Mouse (Mus musculus) testis, adult 2 months (tissue): ENCODE data around the gene Hcfc1. TPM values are rescaled to one million over a fixed set of nuclear protein-coding genes. Genes with fewer than 3 reads are reported as not detected.

ENCODE experiments used
- H3K27ac ChIP-seq: fragments of 200-500 bp; 2 replicates; pipeline ENCODE4 v1.5.1; 2012; ENCODE audit warnings: low read depth, low read length; ENCODE audit not compliant: control insufficient read depth, insufficient read depth
- H3K27me3 ChIP-seq: fragments of 200-500 bp; 2 replicates; pipeline ENCODE4 v1.6.1; 2012; ENCODE audit warnings: mild to moderate bottlenecking, low read length, moderate library complexity; ENCODE audit not compliant: control insufficient read depth, insufficient read depth
- H3K36me3 ChIP-seq: fragments of 200-500 bp; 2 replicates; pipeline ENCODE4 v1.6.1; 2012; ENCODE audit warnings: mild to moderate bottlenecking, low read length; ENCODE audit not compliant: control insufficient read depth, insufficient read depth
- H3K4me1 ChIP-seq: fragments of 200-500 bp; 2 replicates; pipeline ENCODE4 v1.6.1; 2012; ENCODE audit warnings: low read length; ENCODE audit not compliant: control insufficient read depth, insufficient read depth
- H3K4me3 ChIP-seq: fragments of 200-500 bp; 2 replicates; pipeline ENCODE4 v1.5.1; 2012; ENCODE audit warnings: low read depth, mild to moderate bottlenecking, low read length, moderate library complexity, mixed read lengths; ENCODE audit not compliant: control insufficient read depth
- CTCF ChIP-seq: fragments of 200-500 bp; IDR thresholded peaks from 2 replicates; pipeline ENCODE4 v1.5.1; 2012; ENCODE audit warnings: low read depth, mild to moderate bottlenecking, inconsistent platforms, low read length, moderate library complexity; ENCODE audit not compliant: control insufficient read depth, insufficient read depth, insufficient replicate concordance
- POLR2A ChIP-seq: fragments of 200-500 bp; IDR thresholded peaks from 2 replicates; pipeline ENCODE4 v1.6.1; 2012; ENCODE audit warnings: low read depth, mild to moderate bottlenecking, inconsistent platforms, low read length, moderate library complexity; ENCODE audit not compliant: control insufficient read depth
- polyA plus RNA-seq: library from polyadenylated mRNA; depleted of rRNA; stranded (reverse); fragments of >200 nt; gene quantifications from 2 replicates; pipeline ENCODE4 v1.2.3, GENCODE M21; 2012; rRNA removed

The Hcfc1 gene
- 10.7 and 13.8 TPM in 2 replicates for polyA plus RNA-seq

GRCm38 (mm10) chrX:73966248-73967176 lies at the start of gene Hcfc1:
Gene Hcfc1, minus strand, starts transcription at chrX:73966357.
- H3K4me1 ChIP-seq, result peaks cover 12% of the 10 kb centered on the region
- H3K36me3 ChIP-seq, result no peaks in the 10 kb centered on the region
- TF ChIP-seq POLR2A (peak; percentile 80; the same call in 1 of the 2 replicates), CTCF (no peak)
- H3K27me3 ChIP-seq, result no peaks in the 10 kb centered on the region
- H3K27ac ChIP-seq, result peak within 1 kb of the TSS; percentile 99
- H3K4me3 ChIP-seq, result peak within 1 kb of the TSS; percentile 97

DNA sequence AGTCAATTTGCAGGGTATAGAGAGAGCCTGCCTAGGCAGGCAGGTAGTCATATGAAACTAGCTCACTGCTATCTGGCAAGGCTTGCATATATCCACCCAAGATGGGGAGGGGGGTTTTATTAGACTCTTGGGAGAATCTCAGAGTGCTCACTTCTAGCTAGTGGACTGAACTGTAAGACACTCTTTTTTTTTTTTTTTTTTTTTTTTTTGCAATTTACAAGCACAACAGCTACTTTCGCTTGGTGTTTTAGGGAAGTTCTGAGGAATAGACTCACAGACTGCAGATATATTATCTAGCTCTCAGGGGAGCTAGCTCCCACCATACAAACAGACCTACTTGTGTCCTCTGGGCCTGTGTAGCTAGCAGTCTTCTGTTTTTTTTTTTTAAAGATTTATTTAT lies 48.4 kb upstream of the Hcfc1 start:
- TF ChIP-seq POLR2A (no peak), CTCF (no peak)
- Histone ChIP-seq H3K27ac (no peak overlapping the region), H3K4me1 (no peaks in the 10 kb centered on the region), H3K27me3 (no peaks in the 10 kb centered on the region), H3K36me3 (no peaks in the 10 kb centered on the region), H3K4me3 (no peak overlapping the region)

DNA sequence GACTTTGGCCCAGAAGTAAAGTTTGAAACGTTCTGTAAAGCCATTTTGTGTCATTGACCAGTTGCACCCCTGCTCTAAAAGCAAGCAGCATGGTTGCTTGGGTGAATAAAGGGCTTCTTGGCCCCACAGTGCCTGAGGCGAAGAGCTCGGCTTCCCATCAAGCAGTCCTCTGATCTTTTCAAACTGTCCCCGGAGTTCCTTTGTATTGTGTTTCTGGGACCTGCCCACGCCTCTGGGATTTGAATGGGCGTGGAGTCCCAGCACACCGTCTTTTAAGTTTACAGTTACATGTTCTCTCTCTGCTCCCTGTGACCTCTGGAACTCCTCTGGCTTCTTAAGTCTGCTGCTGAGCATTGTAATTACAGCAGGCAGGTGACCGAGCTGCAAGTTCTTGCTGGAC lies 41.9 kb upstream of the Hcfc1 start:
- Histone ChIP-seq H3K27me3 (no peaks in the 10 kb centered on the region), H3K4me1 (no peaks in the 10 kb centered on the region), H3K4me3 (no peak overlapping the region), H3K36me3 (no peaks in the 10 kb centered on the region), H3K27ac (no peak overlapping the region)
- no peak for TF ChIP-seq CTCF
- no peak for TF ChIP-seq POLR2A

- H3K4me1 ChIP-seq, result no peaks in the 10 kb centered on the region
- no peak overlapping the region for H3K27ac ChIP-seq
- H3K36me3 ChIP-seq, result no peaks in the 10 kb centered on the region
- no peaks in the 10 kb centered on the region for H3K27me3 ChIP-seq
- H3K4me3 ChIP-seq, result no peak overlapping the region
- no peak for TF ChIP-seq CTCF
- TF ChIP-seq POLR2A, result no peak
Measured at GRCm38 (mm10) chrX:74006401-74006800, 40.2 kb upstream of the Hcfc1 start.

DNA sequence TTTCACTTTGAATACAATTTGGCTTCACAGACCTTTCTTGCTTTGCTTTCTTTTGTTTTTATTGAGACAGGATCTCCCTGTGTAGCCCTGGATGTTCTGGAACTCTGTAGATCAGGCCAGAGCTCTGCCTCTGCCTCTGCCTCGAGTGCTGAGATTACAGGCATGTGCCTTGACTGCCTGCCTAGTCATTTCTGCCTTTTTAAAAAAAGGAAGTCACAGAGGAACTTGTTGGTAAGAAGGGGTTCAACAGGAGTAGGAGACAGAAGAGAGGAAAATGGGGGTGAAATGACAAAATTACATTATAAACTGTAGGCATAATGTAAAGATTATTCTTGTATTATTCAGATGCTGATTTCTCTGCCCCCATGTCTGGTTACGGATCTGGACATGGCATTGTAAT lies 37.5 kb upstream of the Hcfc1 start:
- no peak overlapping the region for H3K4me3 ChIP-seq
- no peaks in the 10 kb centered on the region for H3K4me1 ChIP-seq
- H3K27me3 ChIP-seq, result no peaks in the 10 kb centered on the region
- H3K36me3 ChIP-seq, result no peaks in the 10 kb centered on the region
- no peak overlapping the region for H3K27ac ChIP-seq
- TF ChIP-seq CTCF, result no peak
- TF ChIP-seq POLR2A, result no peak

DNA sequence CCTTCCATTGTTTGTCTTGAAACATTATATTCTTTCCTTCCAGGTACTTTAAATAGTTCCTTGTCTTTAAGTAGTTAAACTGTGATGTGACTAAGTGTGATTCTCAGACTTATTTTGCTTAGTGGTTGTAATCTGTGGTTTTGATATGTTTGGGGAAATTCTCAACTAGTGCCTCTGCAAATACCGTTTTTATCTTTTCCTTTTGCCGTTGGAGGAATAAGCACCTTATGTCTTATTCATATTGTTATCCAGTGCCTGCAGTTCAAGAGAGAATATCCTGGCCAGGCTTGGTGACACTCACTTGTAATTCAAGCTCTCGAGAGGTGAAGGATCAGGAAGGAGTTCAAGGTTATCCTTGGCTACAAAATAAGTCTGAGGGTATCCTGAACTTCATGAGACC lies 34.9 kb upstream of the Hcfc1 start:
- TF ChIP-seq POLR2A (no peak), CTCF (no peak)
- Histone ChIP-seq H3K4me1 (no peaks in the 10 kb centered on the region), H3K27ac (no peak overlapping the region), H3K4me3 (no peak overlapping the region), H3K36me3 (no peaks in the 10 kb centered on the region), H3K27me3 (no peaks in the 10 kb centered on the region)

- H3K4me1 ChIP-seq, result no peaks in the 10 kb centered on the region
- H3K36me3 ChIP-seq, result no peaks in the 10 kb centered on the region
- H3K27me3 ChIP-seq, result no peaks in the 10 kb centered on the region
- TF ChIP-seq POLR2A (no peak), CTCF (no peak)
- H3K27ac ChIP-seq, result peak overlapping the region; percentile 13; the same call in 1 of the 2 replicates
- H3K4me3 ChIP-seq, result no peak overlapping the region
Measured at GRCm38 (mm10) chrX:73998911-73999869, 33.0 kb upstream of the Hcfc1 start.
